Mouse (Mus musculus): ENCODE data around the gene Il17d. TPM values are rescaled to one million over a fixed set of nuclear protein-coding genes. Genes with fewer than 3 reads are reported as not detected.
A peak's percentile ranks its signal among the peaks of the same experiment; 100 is the strongest.

Gene Il17d
- total RNA-seq, 4 experiments from 2014 or later = 12.8 to 14.1 (median 13.8) TPM

GRCm38 (mm10) chr14:57534961-57535360 is 10.4 kb downstream of the Il17d start:
- no peak for DNase-seq (ENCODE audit: low spot score in 2 of 2)

- no peak for DNase-seq (ENCODE audit: low spot score in 2 of 2)
Observed at GRCm38 (mm10) chr14:57535646-57536045, 11.1 kb downstream of the Il17d start.

DNA sequence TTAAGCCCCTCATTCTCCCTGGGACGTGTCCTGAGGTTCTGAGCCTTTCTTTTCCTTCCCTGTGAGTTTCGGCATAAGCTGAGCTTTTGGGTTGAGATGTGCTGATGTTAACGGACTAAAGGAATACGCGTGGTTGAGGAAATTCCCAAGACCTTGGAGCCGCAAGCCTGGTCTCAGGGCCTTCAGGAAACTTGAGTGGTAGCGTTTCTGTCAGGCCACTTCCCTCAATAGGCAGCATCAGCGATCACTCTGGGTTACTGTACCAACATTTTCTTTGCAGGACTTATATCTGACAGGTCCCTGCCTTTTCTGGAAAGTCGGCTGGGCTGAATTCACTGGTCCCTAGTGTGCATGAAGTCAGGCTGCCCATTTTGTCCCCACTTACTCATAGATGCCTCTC is 12.2 kb downstream of the Il17d start:
- DNase-seq (ENCODE audit: low spot score in 2 of 2) = no peak

DNA sequence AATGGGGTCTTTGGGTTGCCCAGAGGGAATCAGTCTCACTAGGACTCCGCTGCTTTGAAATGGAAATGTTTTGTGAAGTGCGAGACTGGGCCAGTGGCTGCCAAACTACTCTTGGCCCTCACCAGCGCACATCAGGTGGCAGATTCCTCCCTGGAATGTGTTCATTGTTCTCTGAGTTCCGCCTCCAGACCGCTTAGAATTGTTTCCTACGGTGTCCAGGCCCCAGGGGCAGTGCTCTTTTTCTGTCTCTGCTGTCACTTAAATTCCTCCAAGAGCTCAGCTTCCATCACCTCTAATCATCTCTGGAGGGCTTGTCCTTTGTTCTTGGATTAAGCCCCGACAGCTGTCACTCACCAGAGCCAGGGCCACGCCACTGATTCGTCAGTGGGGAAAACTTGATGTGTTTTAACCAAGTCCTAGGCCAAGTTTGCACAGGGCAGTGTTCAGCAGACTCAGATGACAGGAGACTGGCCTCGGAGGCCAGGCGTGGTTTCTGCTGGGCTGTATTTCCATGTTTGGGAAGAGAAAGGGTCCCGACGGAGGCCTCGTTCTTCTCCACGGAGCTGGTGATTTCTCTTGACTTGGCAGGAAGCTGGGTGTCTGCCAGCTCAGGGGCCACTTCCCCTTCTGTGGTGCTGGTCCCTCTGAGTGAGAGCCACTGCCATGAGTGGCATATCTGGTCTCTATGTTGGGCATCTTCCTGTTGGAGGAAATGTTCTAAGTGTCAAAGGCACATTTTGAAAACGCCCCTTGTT is 12.9 kb downstream of the Il17d start:
- no peak for DNase-seq (ENCODE audit: low spot score in 2 of 2)

DNA sequence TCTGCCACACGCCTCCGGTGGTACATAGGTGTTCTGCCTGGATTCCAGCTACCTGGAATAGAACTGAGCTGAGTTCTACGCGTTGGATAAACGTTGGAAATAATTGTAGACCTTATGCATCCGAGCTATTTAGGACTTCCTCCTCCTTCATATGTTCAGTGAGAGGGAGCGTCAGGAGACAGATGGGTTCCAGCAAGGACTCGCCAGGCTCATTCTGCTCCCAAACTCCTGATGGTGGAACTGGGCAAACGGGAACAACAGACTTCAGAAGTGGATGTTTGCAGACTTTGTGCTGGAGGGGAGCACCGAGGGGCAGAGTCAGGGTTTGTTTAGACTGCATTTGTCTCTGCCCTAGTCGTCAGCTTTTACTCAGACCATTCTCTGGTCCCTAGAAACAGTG is 16.1 kb downstream of the Il17d start:
- peak in 1 of 2 experiments; percentile 63 for DNase-seq (ENCODE audit: low spot score in 2 of 2)

DNA sequence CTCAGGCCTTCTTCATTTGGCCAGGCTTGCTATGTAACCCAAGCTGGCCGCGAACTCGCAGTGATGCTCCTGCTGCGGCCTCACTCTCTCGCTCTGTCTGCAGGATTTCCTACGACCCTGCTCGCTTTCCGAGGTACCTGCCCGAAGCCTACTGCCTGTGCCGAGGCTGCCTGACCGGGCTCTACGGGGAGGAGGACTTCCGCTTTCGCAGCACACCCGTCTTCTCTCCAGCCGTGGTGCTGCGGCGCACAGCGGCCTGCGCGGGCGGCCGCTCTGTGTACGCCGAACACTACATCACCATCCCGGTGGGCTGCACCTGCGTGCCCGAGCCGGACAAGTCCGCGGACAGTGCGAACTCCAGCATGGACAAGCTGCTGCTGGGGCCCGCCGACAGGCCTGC is 17.7 kb downstream of the Il17d start:
- DNase-seq (ENCODE audit: low spot score in 2 of 2) = no peak

DNA sequence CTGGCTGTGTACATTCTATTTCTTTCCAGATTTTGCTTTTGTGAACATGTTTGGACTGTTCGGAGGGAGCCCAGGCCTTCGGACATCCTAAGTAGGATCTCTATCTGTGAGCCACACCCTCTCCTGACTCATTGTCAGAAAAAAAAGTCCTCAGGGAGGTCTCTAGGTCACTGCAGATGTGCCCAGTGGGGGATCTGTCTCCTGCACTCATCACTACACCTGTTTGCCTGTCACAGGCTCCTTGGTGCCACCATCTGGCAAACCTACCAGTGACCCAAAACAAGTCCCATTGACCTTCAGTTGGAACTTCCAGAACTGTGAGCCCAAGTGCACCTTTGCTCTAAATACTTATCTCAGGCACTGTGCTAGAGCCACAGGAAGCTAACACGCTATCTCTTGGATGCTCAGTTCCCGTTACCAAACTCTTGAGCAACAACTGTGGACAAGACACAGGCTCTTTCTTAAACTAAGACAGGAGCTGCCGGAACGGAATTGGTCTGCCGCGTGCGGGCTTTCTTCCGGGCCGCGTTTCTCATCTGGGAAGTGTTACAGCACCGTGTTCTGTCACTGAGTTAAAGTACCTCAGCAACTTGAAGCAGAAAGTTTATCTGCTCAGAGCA is 19.0 kb downstream of the Il17d start:
- no peak for DNase-seq (ENCODE audit: low spot score in 2 of 2)

GRCm38 (mm10) chr14:57545526-57545925 is 20.9 kb downstream of the Il17d start:
- DNase-seq (ENCODE audit: low spot score in 2 of 2) = no peak

DNA sequence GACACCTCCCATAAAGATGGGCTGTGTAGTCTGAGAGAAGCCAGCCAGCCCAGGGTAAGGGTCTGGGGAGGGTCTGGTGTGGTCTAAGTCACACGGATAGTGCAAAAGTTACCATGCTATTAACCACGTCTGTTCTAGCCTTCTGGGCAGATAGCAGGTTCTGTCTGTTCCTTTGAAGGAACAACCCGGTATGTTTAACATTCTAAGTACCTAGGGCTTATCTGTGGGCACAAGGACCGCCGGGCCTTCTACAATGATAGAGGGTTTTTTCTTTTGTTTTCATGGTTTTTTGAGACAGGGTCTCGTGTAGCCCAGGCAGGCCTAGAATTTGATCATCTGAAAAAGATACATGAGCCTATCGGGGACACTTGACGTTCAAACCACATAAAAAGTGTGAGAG is 21.6 kb downstream of the Il17d start:
- DNase-seq (ENCODE audit: low spot score in 2 of 2) = no peak

- DNase-seq (ENCODE audit: low spot score in 2 of 2) = no peak
Observed at GRCm38 (mm10) chr14:57546557-57547021, 22.0 kb downstream of the Il17d start.

DNA sequence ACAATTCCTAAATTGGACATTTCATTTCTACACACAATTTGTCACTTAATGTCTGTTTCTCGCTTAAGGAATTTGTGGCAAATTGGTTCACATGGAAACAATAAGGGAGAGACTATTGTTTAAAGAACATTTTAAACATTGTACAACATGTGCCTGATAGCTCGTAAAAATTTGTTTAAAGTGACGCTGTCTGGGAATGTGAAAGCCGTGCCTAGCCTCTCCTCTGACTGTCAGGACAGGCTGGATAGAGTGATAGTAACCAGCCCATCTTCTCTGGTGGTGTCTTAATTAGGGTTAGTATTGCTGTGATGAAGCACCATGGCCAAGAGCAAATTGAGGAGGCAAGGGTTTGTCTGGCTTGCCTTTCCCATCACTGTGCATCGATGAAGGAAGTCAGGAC is 22.5 kb downstream of the Il17d start:
- DNase-seq (ENCODE audit: low spot score in 2 of 2) = no peak

- DNase-seq (ENCODE audit: low spot score in 2 of 2) = no peak
Observed at GRCm38 (mm10) chr14:57552945-57553344, 28.4 kb downstream of the Il17d start.

DNA sequence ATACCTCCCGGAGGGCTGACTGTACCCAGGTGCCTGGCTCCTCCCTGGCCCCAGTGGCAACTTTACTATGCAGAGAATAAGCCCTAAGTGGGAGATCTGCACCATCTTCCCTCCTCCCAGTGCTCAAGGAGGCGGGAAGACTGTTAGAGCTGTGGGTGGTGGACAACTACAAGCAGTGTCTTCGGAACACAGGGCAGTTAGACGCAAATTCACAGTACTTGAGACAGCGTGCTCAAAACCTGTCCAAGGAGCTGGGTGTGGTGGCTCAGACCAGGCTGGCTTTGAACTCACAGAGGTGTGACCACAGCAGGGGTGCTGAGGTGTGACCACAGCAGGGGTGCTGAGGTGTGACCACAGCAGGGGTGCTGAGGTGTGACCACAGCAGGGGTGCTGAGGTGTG is 29.9 kb downstream of the Il17d start:
- DNase-seq (ENCODE audit: low spot score in 2 of 2) = no peak

DNA sequence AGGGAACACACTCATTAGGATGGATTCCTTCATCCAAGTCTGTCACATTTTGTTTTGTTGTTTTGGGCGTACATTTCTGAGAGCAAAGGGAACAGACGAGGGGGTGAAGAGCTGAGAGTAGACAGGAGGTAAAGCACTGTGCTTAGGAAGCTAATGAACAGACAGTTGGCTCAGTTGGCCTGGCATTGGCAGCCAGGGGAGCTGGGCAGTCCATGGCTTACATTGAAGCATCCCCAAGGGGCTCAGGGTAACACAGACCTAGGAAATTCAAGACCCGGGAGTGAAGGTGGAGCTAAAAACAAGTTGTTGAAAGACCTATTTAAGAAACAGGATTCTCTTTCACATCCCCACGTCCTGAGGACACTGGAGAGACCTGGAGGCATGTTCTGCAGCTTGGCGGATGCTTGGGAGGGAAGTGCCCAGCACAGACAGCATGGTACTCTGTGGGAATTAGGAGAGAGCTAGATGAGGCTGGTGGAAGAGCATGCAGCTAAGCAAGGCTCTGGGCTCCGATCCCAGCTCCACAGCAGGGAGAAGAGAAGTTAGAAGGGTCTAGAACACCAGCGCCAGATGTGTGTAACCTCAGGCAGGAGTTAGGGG is 31.0 kb downstream of the Il17d start:
- no peak for DNase-seq (ENCODE audit: low spot score in 2 of 2)

- DNase-seq (ENCODE audit: low spot score in 2 of 2) = no peak
Observed at GRCm38 (mm10) chr14:57556922-57557321, 32.3 kb downstream of the Il17d start.

- no peak for DNase-seq (ENCODE audit: low spot score in 2 of 2)
Observed at GRCm38 (mm10) chr14:57565626-57566025, 41.0 kb downstream of the Il17d start.

DNA sequence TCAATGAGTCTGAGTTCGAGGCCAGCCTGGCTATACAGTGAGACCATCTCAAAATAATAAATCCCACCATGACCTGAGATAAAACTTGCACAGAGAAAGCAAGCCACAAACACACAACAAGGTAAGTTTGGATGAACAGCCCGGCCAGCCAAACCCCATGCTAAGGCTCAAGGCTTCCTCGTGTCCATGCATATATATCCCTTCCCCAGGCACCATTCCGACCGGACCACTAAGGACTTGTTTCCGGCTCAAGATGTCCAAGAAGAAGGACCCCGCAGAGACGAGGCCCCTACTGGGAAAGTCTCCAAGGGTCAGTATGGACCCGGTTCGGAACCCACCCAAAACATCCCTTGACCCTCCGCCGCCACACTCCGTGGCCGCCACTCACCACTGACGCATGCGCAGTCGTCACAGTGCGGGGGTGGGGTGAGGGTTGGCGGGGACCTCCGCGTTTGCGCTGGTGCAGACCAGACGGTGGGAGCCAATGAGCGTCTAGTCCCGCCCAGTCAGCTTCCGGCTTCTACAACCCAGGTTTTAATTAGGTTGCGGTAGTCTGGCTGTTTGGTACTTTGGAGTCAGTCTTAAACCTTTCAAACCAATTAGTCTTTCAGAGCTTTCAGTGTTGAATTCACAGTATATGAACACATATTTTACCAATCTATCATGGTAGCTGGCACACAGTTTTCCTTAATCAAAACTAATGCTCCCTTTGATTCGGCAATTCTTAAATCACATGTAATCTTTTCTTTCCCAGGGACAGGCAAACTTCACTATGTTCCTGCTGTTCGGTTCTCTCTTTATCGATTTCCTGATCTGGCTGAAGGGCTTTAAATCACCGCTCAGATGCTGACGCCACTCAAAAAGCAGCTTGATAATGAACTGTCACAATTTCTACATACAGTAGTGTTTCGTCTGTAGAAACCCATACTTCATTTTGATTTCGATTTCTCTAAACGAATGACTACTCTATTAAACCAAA is 46.9 kb downstream of the Il17d start, which contains the start of gene Eef1akmt1:
Gene Eef1akmt1, minus strand, starts transcription at position 458 of the 979 bp plus-strand sequence.
- peak; percentile 94 to 97 for DNase-seq (ENCODE audit: low spot score in 2 of 2)

GRCm38 (mm10) chr14:57574792-57575587 is 50.4 kb downstream of the Il17d start:
- no peak for DNase-seq (ENCODE audit: low spot score in 2 of 2)

GRCm38 (mm10) chr14:57576364-57577060 is 51.9 kb downstream of the Il17d start:
- DNase-seq (ENCODE audit: low spot score in 2 of 2) = no peak

GRCm38 (mm10) chr14:57591830-57592229 is 67.3 kb downstream of the Il17d start:
- DNase-seq (ENCODE audit: low spot score in 2 of 2) = no peak

Measured in left cerebral cortex, adult 8-10 months (tissue).